Mouse (Mus musculus) 3134 (cell line): ENCODE measurements at regions not wholly inside any gene's neighbourhood (a gene's known extent, or its start where the extent isn't known, plus 50 kb on each side); places are given as distances from the start of the nearest gene placed in this dataset.

Experiments
- DNase-seq: peaks from one replicate; pipeline ENCODE4 v3.0.0-alpha.2; 2011; ENCODE audit warnings: low spot score; ENCODE audit not compliant: insufficient read length; ENCODE audit errors: extremely low read depth

DNA sequence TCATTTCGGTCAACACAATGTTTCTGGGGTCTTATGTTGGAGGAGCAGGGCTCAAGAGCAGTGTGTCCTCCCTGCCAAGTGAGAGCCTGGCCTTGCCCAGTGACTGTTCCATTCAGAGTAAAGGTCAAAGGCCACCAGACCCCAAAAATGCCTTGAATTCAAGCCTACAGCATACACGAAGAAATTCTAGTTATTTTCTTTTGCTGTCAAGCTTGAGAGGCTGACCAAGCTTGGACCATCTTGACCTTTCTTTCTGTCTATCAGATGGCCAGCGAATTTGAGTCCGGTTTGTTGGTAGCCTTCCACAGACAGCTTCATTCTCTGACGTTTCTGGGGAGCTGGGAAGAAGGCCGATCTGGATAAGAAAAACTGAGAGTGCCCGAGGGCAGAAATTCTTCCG is 68.1 kb upstream of the Map4k3 start:
- no peak for DNase-seq

DNA sequence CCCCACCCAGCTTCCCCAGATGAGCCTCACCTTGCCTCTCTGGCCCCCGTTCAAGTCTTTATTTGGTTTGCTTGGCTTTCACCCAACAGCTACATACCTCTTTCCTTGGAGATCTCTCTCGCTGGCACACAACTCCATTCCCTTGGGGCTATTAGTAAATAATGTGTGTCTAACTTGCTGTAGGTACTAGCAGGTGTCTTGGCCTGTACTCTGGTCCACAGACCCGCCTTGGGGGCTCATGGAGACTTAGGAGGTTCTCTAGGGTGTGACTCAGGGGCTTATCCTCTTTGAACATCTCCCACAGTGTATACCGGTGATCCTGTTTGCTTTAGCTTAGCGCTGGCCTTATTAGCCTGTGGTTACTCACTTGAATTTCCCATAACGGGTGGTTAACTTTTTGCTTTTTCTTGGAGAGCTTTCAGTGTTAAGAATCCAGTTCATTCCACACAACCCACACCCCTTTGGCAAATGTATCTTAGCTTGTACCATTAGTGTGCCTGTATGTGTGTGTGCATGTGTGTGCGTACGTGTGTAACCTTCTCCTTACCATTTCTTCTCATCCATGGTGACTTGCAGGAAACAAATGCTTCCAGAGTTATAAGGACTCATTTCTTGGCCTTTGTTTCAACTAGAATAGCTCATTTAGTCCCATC is 67.3 kb upstream of the Map4k3 start:
- DNase-seq, result no peak

DNA sequence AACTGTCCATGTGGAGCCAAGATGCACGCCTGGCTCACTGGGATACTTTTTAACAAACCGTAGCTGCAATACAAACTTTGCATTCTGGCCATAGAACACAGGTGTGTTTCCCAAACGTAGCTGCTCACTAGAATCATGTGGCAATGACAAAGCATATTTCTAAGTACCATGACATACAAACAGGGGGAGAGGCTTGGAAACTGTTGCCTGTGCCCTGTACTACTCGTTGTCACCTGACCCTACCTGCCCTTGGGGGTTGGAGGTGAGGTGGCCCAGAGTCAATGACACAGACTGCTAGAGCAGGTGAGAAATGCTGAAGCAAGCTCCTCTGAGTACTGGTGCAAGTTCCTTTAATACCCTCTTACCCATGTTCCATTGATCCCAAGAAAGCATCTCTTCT is 64.3 kb upstream of the Map4k3 start:
- no peak for DNase-seq

DNA sequence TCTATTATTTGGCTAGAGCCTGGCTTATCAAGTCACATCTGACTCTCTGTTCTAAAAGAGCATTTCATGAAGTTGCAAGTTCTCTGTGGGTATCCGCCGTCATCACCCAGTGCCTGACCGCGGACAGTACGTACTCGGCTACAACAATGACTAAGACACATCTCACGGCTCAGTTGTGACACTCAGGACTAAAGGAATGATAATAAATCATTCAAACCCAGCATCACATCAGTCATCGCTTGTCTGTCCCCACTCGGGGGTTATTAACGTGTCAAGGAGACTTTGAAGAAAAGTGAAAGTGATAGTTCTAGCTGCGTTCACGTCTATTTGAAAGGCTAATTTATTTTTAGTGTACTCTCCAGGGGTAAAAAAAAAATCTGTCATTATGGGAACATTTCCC is 61.4 kb upstream of the Map4k3 start:
- DNase-seq, result no peak

DNA sequence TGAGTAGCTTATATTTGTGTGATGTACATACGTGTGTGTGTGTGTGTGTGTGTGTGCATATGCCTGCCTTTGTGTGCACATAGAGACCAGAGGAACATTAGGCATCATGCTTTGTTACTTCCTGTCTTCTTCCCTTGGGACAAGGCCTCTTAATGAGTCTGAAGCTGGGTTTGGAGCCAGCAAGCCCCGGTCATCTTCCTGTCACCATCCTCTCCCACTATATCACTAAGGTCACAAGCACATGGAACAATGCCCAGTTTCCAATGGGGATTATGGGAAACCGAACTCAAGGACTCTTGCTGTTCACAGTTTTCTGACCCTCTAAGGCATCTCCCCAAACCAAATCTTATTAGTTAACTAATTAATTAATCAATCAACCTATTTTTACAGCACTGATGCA is 60.7 kb upstream of the Map4k3 start:
- no peak for DNase-seq

DNA sequence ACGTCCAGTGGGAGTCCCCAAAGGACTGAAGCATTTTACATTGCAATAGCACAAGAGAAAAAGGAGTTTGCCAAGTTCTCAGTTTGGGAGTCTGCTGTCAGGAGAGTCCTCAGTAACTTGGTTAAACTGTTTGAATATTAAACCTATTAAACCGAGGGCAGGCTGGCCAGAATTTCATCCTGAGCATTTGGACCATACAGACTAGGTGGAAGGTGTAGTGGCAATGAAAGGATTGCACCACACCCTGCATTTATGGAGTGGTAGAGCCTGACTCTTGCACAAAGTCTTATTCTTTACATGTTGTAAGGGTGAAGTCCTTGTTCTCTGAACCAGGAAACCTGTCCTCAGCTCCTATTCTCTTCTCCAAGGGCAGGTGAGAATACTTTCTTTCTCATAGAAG is 58.6 kb upstream of the Map4k3 start:
- no peak for DNase-seq

DNA sequence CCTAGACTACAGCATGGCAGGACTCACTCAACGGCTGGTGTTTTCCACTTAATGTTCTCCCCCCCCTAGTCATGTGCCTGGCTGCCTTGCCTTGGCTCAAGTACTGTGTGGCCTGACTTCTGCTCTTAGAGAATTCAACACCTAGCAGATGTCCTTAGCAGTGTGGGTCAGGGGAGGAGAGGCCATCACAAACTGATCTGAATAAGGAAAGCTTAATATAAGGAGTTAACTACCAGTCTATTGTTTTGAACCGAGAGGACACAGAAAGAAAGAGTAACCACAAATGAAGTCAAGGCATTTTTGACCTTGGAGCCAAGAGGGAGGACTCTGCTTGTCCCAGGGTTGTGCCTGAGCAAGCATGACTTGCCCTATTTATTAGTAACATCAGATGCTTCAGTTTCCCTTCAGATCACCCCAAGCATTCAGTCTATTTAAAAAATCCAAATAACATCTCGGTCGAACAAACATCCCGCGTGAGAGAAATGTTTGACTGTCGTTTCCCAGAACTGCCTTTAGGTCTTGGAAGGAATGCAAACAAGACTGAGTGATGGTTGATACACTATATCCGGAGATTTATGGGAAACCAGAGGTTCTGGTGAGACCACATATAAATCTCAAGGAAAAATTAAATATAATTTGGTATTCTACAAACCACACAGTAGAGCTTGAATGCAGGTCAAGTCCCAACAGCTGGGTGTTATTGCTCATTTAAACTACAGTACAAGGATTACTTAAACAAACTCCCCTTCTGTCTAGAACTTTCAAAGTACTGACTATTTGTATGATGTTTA is 58.0 kb upstream of the Map4k3 start:
- no peak for DNase-seq

DNA sequence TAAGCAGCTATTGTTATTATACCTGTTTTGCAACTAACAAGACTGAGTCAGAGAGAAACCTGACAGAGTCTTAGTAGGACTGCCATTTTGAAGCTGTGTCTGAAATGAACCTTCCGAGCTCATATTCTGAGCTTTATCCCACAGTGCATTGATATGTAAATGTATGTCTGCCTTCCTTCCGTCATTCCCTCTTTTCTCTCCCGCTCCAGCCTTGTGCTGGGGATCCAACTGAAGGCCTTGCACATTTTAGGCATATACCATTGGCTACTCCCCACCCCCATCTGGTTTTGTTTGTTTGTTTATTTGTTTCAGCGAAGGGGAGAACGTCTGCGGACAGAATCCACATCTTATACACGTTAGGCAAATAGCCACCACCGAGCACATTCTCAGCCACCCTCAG is 57.2 kb upstream of the Map4k3 start:
- no peak for DNase-seq

DNA sequence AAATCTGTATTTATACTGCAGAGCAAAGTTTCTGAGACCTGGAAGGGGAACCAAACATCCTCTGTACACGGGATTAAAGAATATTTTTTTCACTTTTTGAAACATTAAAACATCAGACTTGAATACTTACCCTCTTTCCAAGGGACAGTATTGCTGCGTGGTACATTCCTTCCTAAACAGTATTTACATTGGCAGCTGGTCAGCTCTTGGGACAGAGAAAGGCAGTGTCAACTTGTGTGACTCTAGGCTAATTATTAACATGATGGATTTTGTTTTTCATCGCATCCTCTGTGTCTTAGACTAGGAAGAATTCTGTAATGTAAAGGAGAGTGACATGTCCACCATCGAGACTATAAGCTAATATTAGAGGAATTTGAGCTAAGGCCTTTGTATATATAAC is 56.8 kb upstream of the Map4k3 start:
- no peak for DNase-seq

DNA sequence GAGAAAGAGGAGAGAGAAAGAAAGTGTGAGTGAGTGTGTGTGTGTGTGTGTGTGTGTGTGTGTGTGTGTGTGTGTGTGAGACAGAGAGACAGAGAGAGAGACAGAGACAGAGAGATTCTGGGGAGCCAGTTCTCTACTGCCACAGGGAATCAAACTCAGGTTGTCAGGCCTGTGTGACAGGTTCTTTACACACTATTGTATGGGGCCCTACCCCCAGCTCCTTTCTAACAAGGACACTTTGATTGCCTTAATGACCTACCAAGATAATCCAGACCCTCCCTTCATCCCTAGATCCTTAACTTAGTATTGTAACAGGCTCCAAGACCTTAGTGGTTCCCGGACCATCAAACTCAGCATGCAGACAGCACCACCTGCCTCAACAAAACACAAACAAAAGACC is 53.9 kb upstream of the Map4k3 start:
- DNase-seq, result no peak

DNA sequence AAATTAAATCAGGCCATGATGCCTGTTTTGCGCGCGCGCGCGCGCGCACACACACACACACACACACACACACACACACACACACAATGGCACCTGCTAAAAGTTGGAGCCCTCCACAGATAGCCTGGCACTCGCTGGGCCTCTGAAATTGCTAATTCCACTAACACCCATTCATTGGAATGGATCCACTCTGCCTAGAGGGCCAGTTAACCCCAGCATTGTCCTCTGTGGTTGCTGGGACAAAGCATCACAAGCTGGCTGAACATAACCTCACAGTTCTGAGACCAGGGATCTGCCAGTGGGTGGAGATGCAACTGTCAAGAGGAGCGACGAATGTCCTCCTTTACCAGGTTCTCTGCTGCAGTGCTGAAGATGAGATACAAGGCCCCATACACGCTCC is 53.3 kb upstream of the Map4k3 start:
- no peak for DNase-seq

DNA sequence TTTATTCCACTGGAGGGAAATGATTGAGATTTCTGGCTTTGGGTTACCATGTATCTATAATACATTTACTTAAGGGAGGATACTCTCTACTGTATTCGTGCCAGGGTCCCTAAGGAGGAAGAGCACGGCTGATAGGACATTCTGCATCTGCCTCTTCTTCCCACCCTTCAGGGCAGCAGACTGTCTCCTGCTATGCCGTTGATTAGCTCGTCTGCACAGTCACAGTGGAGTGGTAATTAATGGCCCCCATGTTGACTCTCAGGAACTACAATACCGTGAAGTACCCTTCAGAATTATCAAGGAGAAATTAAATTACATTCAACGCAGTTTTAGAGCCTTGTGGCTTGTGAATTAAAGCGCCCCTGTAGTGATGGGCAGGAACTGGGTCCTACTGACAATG is 52.0 kb upstream of the Map4k3 start:
- DNase-seq, result no peak

DNA sequence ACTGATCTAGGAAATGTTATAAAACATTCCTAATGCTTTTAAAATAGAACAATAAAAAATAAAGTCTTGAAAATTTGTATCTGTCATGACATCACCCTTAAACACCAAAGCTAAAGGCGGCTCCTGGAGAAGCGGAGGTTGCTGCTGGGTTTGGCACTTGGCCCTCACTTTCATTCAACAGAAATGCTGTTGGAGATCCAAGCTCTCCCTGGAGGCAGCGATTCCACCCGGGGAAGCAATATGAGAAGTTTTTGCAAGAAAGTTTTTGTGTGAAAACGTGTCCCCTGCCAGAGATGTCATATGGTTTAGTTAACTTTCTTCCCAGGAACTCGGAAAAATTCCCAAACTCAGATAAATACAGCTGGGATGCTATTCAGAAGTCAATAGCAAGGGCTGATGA is 51.5 kb upstream of the Map4k3 start:
- DNase-seq, result no peak
